Mouse (Mus musculus) skeletal muscle tissue, adult 2 months (tissue): ENCODE results near the gene Tspan2.
A peak's percentile ranks its signal among the peaks of the same experiment; 100 is the strongest.

Experiments
- DNase-seq: peaks from one replicate; pipeline ENCODE4 v3.0.0-alpha.2; 2012; ENCODE audit warnings: low read depth, low spot score

Gene Tspan2

GRCm38 (mm10) chr3:102764850-102765249 lies 30.5 kb downstream of the Tspan2 start:
- DNase-seq: no peak

- no peak for DNase-seq
These were observed 38.7 kb downstream of the Tspan2 start for GRCm38 (mm10) chr3:102773018-102773417.

- DNase-seq: no peak
These were observed 48.3 kb downstream of the Tspan2 start, which contains the start of gene Tshb for GRCm38 (mm10) chr3:102782618-102783017. TSS of gene Tshb (minus strand) at chr3:102782718.

GRCm38 (mm10) chr3:102787369-102787768 lies 53.0 kb downstream of the Tspan2 start:
- no peak for DNase-seq

- DNase-seq: peak; percentile 36
These were observed 69.6 kb downstream of the Tspan2 start for GRCm38 (mm10) chr3:102803937-102804336.

GRCm38 (mm10) chr3:102842386-102842785 lies 108.1 kb downstream of the Tspan2 start:
- DNase-seq: no peak

GRCm38 (mm10) chr3:102848661-102849060 lies 114.3 kb downstream of the Tspan2 start:
- no peak for DNase-seq
